Mouse (Mus musculus) adrenal gland, postnatal 10 days (tissue): ENCODE data around the gene Ccdc3. TPM values are rescaled to one million over a fixed set of nuclear protein-coding genes. Genes with fewer than 3 reads are reported as not detected.
"Not testable (repeated sequence)": the region's sequence is repeated elsewhere in the genome, so short reads cannot be mapped to it uniquely, and the experiment has no call there.

Source experiments
- DNase-seq: peaks from one replicate; pipeline ENCODE4 v3.0.0; 2021; ENCODE audit warnings: mixed read lengths
- total RNA-seq, 2 experiments: library from RNA; stranded (reverse); gene quantifications; 2 replicates each; pipeline ENCODE4 v1.2.3; 2021

The Ccdc3 gene
- total RNA-seq, 2 experiments from 2014 or later: 22.1 to 22.8 TPM

DNA sequence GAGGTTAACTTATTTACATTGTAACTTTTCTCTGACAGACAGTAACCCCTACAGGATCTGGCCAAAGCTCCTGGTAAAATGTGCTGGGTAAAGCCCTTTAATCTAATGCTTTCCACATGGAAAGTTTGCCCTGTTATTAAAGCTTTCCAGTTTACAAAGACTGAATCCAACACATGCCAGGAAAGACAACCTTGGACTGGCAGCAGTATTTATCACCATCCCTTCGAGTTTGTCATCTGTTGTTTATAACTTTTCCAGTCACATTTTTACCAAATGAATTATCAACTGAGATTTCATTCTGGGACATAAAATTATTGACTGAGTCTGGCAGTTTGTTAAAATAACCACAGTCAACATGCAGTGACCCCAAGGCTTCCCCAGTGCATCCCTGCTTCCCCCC is 77.0 kb downstream of the Ccdc3 start:
- DNase-seq: peak; percentile 7

DNA sequence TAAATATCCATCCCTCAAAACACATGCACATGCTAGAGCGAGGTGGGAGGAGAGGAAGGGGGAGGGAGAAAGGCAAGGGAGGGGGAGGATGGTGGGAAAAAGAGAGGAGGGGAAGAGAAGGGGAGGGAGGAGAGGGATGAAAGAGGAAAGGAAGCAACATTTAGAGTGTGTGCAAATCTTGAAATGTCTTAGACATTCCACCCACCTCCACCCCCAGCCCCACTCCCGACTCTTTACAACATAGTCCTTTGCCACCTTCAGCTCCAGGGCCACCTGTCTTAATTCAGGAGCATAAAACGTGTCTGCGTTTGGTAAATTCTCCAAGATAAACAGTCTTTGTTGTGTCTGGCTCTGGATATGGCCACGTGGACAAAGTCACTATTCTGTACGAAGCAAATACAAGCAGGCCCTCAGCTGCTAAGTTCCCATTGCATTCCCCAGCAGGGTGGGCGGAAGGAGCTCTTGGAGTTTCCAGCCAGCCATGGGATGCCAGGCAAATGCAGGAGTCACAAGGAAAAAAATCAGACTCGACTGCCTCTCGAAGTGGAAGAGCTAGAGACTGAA is 77.8 kb downstream of the Ccdc3 start:
- DNase-seq: no peak

DNA sequence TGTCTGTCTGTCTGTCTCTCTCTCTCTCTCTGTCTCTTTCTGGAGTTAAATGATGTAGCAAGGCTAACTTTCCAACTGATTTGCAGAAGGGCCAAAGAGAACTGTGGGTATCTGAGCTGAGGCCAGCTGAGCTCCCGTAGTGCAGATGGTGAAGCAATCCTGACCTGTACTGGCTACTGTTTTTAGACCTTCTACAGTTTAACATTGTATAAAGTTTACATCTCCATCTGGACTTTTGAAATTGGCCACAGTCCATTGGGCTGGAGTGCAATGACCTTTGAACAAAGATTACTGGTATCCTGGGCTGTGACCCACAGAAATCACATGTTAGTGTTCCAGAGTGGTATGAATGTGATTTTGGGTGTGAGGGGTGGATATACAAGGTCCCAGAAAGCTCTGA is 81.6 kb downstream of the Ccdc3 start:
- DNase-seq: peak; percentile 40

DNA sequence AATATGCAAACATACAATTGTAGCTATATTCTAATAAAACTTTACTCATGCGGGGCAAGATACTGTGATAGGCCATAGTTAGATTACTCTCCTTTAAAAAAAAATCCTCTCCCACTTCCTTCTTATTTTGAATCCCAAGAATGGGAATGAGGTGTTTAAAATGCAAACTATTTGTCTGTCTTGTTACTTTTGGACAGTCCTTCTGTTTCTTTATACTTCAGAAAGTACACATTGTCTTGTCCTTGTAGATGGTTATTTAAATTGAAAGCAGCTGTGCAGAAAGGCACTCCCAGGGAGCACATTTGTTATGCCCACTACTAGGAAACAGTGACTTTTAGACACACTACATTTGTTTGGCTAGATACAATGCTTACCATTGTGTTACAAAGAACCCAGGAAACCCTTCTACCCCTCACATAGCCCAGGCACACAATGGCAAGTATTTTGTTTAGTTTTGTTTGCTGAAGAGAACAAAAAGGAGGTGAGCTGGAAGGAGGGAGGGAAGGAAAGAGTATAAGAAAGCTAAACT is 82.3 kb downstream of the Ccdc3 start:
- DNase-seq: no peak

DNA sequence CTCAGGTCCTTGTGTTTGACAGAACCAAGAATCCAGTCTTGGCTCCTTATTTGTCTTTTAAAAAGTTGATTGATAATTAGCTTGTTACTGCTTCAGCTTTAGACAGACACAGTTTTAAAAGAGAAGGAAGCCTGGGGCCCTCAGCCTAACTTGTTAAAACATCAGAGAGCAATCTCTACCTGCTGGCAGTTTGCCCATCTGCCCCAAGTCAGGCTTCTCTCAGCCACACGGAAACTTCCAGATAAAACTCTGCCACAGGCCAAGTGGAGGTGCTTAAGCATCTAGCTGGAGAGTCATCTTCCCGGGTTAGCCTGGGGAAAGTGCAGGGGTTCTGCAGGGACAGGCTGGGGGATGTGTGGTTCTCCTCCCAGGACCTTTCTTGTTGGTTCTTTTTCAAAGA is 85.0 kb downstream of the Ccdc3 start:
- no peak for DNase-seq

DNA sequence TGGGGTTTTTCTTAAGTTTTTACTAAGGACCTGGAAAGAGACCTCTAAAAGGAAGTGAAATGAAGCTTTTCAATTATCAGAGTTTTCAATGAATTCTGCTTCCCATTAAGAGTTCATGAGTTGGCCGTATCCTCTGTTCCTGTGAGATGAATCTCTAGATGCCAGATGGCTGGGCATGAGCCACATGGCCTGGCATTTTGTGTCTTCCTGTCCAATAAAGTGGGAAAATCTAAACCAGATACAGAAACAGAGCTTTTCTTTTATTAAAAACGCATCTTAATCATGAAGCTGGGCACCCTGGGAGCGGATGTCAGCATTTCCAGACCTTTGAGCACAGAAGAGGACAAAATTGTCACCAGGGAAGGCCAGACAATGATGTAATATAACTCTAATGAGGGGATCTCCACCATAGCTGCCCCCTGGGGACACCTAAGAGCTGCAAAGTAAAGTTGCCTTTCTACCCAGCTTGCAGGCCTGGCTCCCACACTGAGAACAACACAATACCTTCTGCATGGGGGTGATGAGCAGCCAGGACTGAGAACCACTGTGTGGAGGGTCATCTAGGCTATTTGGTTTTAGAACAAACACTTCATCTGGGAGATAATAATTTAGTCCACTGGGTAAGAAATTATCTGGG is 99.4 kb downstream of the Ccdc3 start:
- DNase-seq: no peak

DNA sequence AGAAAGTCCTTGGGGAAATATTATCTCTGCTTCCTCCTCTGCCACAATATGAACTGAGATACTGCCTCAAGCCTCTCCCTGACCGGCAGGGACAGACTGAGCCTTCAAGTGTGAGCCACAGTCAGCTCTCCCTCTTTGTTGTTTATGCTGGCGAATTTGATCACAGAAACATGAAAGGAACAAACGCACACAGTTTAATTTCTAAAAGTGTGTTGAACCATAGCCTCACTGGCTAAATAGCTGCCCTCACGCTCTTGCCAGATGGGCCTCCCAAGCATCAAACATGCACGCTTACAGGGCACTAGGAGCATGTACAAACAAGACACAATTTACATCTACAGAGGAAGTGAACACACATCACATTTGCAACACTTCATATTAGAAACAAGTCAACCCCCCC is 100.3 kb downstream of the Ccdc3 start:
- no peak for DNase-seq

DNA sequence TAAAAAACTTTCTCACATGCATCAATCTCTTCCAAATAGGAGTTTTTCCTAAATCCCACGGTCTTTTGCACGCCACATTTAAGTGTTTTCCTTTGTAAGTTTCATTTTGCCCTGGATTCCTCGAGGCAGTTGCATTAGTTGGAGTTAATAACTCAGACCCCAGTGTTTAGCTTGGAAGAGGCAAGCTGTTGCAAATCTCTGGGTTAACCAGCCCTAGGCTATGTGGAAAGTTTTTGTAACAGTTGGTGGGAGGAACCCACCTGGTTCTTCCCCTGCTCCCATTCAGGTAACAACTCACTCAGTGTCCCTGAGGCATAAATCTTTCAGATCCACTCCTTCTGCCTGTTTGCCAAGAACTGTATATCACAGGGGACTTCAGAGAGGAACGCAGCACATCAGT is 101.9 kb downstream of the Ccdc3 start:
- DNase-seq: no peak

DNA sequence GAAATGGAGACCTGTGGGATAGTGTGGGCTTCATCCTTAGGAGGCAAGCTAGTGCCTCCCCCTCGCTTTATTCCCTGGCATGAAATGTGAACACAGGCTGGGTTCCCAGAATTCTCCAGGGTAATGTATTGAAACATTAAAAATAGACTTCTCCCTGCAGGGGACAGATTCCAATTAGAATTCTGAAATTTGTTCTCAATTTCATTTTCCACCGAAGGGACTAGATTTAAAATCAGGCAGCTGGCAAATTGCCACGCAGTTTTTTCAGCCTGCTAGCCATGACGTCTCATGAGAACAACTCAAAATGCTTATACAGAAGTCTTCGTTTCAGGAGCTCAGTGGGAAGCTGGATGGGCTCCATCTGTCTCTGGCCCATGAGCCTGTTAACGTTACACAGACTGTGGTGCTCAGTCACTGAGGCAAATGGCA is 103.9 kb downstream of the Ccdc3 start:
- peak; percentile 71 for DNase-seq

DNA sequence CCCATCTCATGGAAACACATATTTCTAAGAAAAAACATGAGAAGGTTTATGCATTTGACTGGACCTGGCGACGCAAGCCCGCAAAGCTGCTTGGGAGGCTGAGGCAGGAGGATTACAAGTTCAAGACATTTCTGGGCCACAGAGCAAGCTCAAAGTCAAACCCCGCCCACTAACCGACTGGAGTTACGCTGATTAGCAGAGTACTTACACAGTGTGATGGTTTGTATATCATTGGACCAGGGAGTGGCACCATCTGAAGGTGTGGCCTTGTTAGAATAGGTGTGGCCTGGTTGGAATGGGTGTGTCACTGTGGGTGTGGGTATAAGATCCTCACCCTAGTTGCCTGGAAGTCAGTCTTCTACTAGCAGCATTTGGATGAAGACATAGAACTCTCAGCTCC is 111.6 kb downstream of the Ccdc3 start:
- not testable (repeated sequence) for DNase-seq

DNA sequence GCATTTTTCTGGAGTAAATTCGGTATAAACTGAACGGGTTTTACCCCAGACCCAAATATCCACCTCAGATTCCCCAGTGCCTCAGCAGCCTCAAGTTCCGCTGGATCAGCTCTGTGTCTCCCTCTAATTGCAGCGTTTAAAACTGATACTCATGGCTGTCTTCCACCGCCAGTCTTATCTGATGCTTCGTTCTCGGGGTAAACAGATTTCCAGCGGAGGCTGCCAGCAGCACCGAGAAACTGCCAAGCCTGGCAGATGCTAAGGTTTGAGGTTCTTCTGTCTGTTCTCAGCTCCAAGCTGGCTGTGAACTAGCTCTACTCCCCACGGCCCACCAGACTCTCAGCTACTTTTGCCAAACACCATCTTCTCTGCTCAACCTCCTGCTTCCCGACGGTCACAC is 112.4 kb downstream of the Ccdc3 start:
- DNase-seq: peak; percentile 42

DNA sequence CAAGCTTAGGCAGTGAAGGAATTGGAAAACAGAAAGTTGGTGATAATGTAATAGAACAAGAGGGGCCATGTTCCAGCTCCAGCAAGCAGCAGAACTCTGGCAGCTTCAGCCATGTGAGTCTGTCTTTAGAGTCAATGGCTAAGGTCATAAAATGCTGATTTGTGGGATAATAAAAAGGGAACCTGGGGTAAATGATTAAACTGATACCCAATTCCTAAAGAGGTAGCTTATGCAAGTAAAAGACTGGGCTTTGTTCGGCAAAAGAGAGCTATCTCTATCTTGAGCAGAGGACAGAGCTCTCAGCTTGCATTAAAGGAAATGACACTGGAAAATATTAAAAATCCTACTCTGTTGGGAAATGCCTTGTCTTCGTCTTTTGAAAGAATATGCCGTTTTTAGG is 120.7 kb downstream of the Ccdc3 start:
- DNase-seq: no peak

DNA sequence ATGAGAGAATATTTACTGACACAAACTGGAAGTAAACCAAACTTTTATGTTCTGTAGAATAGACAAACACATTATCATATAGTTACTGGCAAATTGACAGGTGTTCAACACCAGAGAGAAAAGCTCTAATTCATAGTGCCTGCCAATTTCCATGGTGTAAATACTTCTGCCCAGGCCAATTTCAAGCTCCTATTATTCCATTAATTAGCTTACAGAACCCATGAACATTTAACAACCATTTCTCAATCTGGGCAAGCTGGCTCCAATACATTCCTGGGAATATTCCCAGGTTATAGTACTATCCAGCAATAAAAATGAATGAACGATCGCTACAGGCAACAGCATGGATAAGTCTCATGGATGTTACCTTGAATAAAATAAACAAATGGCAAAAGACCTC is 124.7 kb downstream of the Ccdc3 start:
- no peak for DNase-seq

DNA sequence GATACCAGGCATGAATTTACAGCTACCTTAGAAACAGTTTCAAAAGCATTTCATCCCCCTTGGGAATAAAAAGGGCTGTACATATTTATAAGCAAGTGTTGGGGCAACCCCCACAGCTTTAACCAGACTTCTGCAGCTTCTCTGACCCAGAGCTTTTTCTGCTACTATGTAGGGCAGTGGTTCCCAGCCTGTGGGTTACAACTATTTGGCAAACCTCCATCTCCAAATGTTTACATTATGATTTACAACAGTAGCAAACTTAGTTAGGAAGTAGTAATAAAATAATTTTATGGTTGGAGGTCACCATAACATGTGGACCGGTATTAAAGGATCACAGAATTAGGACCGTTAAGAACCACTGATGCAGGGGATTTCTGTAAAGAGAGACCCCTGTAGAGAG is 130.4 kb downstream of the Ccdc3 start:
- no peak for DNase-seq

Other genes with a start within 250 kb of the Ccdc3 start
- gene Phyh, start 218.8 kb upstream of the Ccdc3 start, total RNA-seq: 100 to 1,000 TPM; 342 to 407 TPM
- not detected for gene Ucma, start 161.7 kb upstream of the Ccdc3 start, total RNA-seq
- 1 to 10 TPM; 9.3 to 9.5 TPM for gene Mcm10, start 125.0 kb upstream of the Ccdc3 start, total RNA-seq
- 10 to 100 TPM; 62.8 to 75.2 TPM for gene Optn, start 73.7 kb upstream of the Ccdc3 start, total RNA-seq